Mouse (Mus musculus) CH12.LX (cell line): ENCODE results near the gene Rps2. TPM values are rescaled to one million over a fixed set of nuclear protein-coding genes. Genes with fewer than 3 reads are reported as not detected.

Experiments used
- DNase-seq: peaks from one replicate; pipeline ENCODE4 v3.0.0-alpha.2; 2013; ENCODE audit errors: extremely low read depth
- H3K27ac ChIP-seq: 2 replicates; pipeline ENCODE4 v1.5.1; 2012; ENCODE audit warnings: low read depth, mild to moderate bottlenecking, control low read depth, moderate library complexity; ENCODE audit not compliant: insufficient read depth
- H3K27me3 ChIP-seq: replicated peaks from 2 replicates; pipeline ENCODE3; 2012; ENCODE audit warnings: inconsistent platforms
- H3K36me3 ChIP-seq, 2 experiments: replicated peaks in 1 of 2; 2 replicates each; pipeline versions ENCODE3 to v1.6.1; 2012; ENCODE audit warnings: inconsistent platforms in 1 of 2, low read length in 1 of 2, mild to moderate bottlenecking in 1 of 2, mixed read lengths in 1 of 2, moderate library complexity in 1 of 2; ENCODE audit not compliant: control insufficient read depth in 1 of 2, insufficient read depth in 1 of 2
- H3K4me1 ChIP-seq, 2 experiments: 2 replicates each; pipeline ENCODE4 v1.6.1; 2012; ENCODE audit warnings: inconsistent platforms in 1 of 2, moderate library complexity in 1 of 2; ENCODE audit not compliant: insufficient read depth in 2 of 2, control insufficient read depth in 1 of 2
- H3K4me2 ChIP-seq: 2 replicates; pipeline ENCODE4 v1.6.1; 2012; ENCODE audit warnings: low read depth, mild to moderate bottlenecking, control low read depth; ENCODE audit not compliant: poor library complexity, insufficient read depth, severe bottlenecking
- H3K4me3 ChIP-seq, 3 experiments: fragments of 150-350 bp in 1 of 3; sonication (generic) in 1 of 3; replicated peaks in 1 of 3; 2 replicates each; pipeline versions ENCODE3 to v1.5.1; 2011 to 2012; ENCODE audit warnings: low read depth in 2 of 3, low read length in 2 of 3, mild to moderate bottlenecking in 2 of 3, moderate library complexity in 2 of 3, control low read depth in 1 of 3, improper control_type of control experiment in 1 of 3, inconsistent platforms in 1 of 3, mixed read lengths in 1 of 3; ENCODE audit not compliant: poor library complexity in 1 of 3
- H3K79me2 ChIP-seq: replicated peaks from 2 replicates; pipeline ENCODE4 v1.6.1; 2012; ENCODE audit warnings: mild to moderate bottlenecking, moderate library complexity; ENCODE audit not compliant: control insufficient read depth, poor library complexity, insufficient read depth, severe bottlenecking; ENCODE audit errors: extremely low read depth
- H3K9ac ChIP-seq: 2 replicates; pipeline ENCODE4 v1.6.1; 2012; ENCODE audit warnings: low read depth, mild to moderate bottlenecking, control low read depth, moderate library complexity; ENCODE audit not compliant: insufficient read depth
- H3K9me3 ChIP-seq: replicated peaks from 2 replicates; pipeline ENCODE3; 2012; ENCODE audit warnings: low read length, inconsistent platforms, mixed read lengths
- BHLHE40 ChIP-seq: IDR thresholded peaks from 2 replicates; pipeline ENCODE4 v1.6.1; 2011; ENCODE audit warnings: mild to moderate bottlenecking, low read depth, low read length, improper control_type of control experiment
- CHD1 ChIP-seq: IDR thresholded peaks from 2 replicates; pipeline ENCODE4 v1.6.1; 2012; ENCODE audit warnings: low read depth, low read length, improper control_type of control experiment, inconsistent platforms
- CHD2 ChIP-seq: IDR thresholded peaks from 2 replicates; pipeline ENCODE4 v1.6.1; 2011; ENCODE audit warnings: low read length, improper control_type of control experiment
- ELF1 ChIP-seq: IDR thresholded peaks from 2 replicates; pipeline ENCODE4 v1.6.1; 2014; ENCODE audit warnings: low read depth, mild to moderate bottlenecking, inconsistent platforms, low read length, improper control_type of control experiment
- ETS1 ChIP-seq: conservative IDR thresholded peaks from 2 replicates; pipeline ENCODE4 v1.6.1; 2012; ENCODE audit warnings: low read depth, mild to moderate bottlenecking, inconsistent platforms, low read length, improper control_type of control experiment, moderate library complexity
- HCFC1 ChIP-seq: IDR thresholded peaks from 2 replicates; pipeline ENCODE4 v1.6.1; 2012; ENCODE audit warnings: low read depth, mild to moderate bottlenecking, inconsistent platforms, low read length, improper control_type of control experiment
- JUND ChIP-seq: conservative IDR thresholded peaks from 2 replicates; pipeline ENCODE4 v1.6.1; 2011; ENCODE audit warnings: low read depth, low read length, improper control_type of control experiment
- KAT2A ChIP-seq: IDR thresholded peaks from 2 replicates; pipeline ENCODE4 v1.6.1; 2012; ENCODE audit warnings: low read length, improper control_type of control experiment, inconsistent platforms; ENCODE audit not compliant: insufficient replicate concordance
- MAX ChIP-seq: IDR thresholded peaks from 2 replicates; pipeline ENCODE4 v1.6.1; 2011; ENCODE audit warnings: low read length, improper control_type of control experiment
- MXI1 ChIP-seq: IDR thresholded peaks from 2 replicates; pipeline ENCODE4 v1.6.1; 2011; ENCODE audit warnings: mild to moderate bottlenecking, low read depth, low read length, improper control_type of control experiment
- NELFE ChIP-seq: IDR thresholded peaks from 2 replicates; pipeline ENCODE4 v1.6.1; 2011; ENCODE audit warnings: low read depth, low read length, improper control_type of control experiment
- POLR2AphosphoS2 ChIP-seq: IDR thresholded peaks from 2 replicates; pipeline ENCODE4 v1.6.1; 2011; ENCODE audit warnings: low read depth, low read length, improper control_type of control experiment
- RAD21 ChIP-seq: IDR thresholded peaks from 2 replicates; pipeline ENCODE4 v1.6.1; 2011; ENCODE audit warnings: low read depth, mild to moderate bottlenecking, low read length, improper control_type of control experiment, moderate library complexity
- SIN3A ChIP-seq: IDR thresholded peaks from 2 replicates; pipeline ENCODE4 v1.6.1; 2012; ENCODE audit warnings: low read length, improper control_type of control experiment, inconsistent platforms
- SMC3 ChIP-seq: IDR thresholded peaks from 2 replicates; pipeline ENCODE4 v1.6.1; 2011; ENCODE audit warnings: low read depth, low read length, improper control_type of control experiment
- TBP ChIP-seq: conservative IDR thresholded peaks from 2 replicates; pipeline ENCODE4 v1.6.1; 2011; ENCODE audit warnings: low read depth, low read length, improper control_type of control experiment
- TCF12 ChIP-seq: IDR thresholded peaks from 2 replicates; pipeline ENCODE4 v1.6.1; 2014; ENCODE audit warnings: low read depth, mild to moderate bottlenecking, inconsistent platforms, low read length, improper control_type of control experiment
- UBTF ChIP-seq: IDR thresholded peaks from 2 replicates; pipeline ENCODE4 v1.6.1; 2012; ENCODE audit warnings: low read depth, mild to moderate bottlenecking, inconsistent platforms, low read length, improper control_type of control experiment, moderate library complexity
- USF1 ChIP-seq: IDR thresholded peaks from 2 replicates; pipeline ENCODE4 v1.6.1; 2014; ENCODE audit warnings: low read depth, mild to moderate bottlenecking, inconsistent platforms, low read length, improper control_type of control experiment
- ZMIZ1 ChIP-seq: IDR thresholded peaks from 2 replicates; pipeline ENCODE4 v1.6.1; 2012; ENCODE audit warnings: low read depth, mild to moderate bottlenecking, inconsistent platforms, low read length, improper control_type of control experiment
- ZNF384 ChIP-seq: IDR thresholded peaks from 2 replicates; pipeline ENCODE4 v1.6.1; 2012; ENCODE audit warnings: low read depth, low read length, improper control_type of control experiment, inconsistent platforms
- dilution Hi-C: fragments of 300-500 bp; cut with MboI; formaldehyde crosslinking; loops from 2 replicates; pipeline ENCODE4 v1.14.3; 2020; ENCODE audit warnings: low sequenced_read_pairs; ENCODE audit not compliant: extremely low pct_unique_long_range_greater_than_20kb, extremely low pct_ligation_motif_present
- in situ Hi-C: fragments of 300-500 bp; cut with MboI; formaldehyde crosslinking; loops from 3 replicates; pipeline ENCODE4 v1.14.3; 2019; ENCODE audit warnings: low sequenced_read_pairs, low pct_ligation_motif_present, low pct_unique_long_range_greater_than_20kb, mixed read lengths
- polyA plus RNA-seq: library from polyadenylated mRNA; unstranded; fragments of >175 nt; gene quantifications from 2 replicates; pipeline ENCODE4 v1.2.1, GENCODE M21; 2012; ENCODE audit warnings: low read depth; ENCODE audit not compliant: insufficient read length
- total RNA-seq, 2 experiments: library from RNA; depleted of rRNA; stranded (reverse); fragments of 300-350 nt in 1 of 2; fragments of >200 nt in 1 of 2; gene quantifications; 2 replicates each; pipeline ENCODE4 v1.2.3; 2012 to 2014

Gene Rps2
- total and polyA plus RNA-seq, 3 experiments, result 2,057 to 6,050 (median 5,410) TPM

DNA sequence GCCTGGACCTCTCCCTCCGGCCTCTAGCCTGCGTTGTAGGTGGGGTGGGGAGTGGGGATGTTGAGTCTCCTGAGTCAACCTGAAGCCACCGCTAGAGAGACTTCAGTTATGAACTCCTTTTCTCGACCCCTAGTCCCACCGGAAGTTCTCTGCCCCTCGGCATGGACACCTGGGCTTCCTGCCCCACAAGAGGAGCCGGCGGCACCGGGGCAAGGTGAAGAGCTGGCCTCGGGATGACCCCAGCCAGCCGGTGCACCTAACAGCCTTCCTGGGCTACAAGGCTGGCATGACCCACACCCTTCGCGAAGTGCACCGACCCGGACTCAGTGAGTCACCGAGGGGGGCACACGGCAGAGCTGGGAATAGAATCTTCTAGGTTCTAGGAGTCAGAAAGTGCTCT, 10.3 kb downstream of the Rps2 start (continued):
- TF ChIP-seq HCFC1 (no peak), TCF12 (no peak)

DNA sequence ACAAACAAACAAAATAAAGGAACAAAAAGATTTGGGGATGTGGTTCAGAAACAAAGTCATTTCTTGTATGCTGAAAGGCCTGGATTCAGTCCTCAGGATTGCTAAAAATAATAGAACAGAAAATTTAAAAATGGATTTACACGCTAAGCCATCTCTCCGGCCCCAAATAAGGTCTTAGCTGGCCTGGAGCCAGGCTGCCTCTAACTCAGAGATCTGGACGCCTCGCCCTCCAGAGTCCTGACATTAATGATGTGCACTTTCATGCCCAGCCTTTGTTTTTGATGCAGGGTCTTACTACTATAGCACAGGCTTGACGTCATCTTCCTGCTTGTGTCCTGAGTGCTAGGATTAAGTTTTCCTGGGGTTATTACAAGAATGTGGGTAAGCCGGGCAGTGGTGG, 11.2 kb downstream of the Rps2 start:
- H3K79me2 ChIP-seq, result 0 out of 2 replicates have a peak, but pooled peaks cover under 1% of the 10 kb centered on the region
- peaks cover 0 to 24% of the 10 kb centered on the region in 2 experiments; a peak in 2 of 4 replicates for H3K4me1 ChIP-seq
- no peak overlapping the region for H3K4me3 ChIP-seq
- TF ChIP-seq ZMIZ1 (no peak), ETS1 (no peak), ZNF384 (no peak), MXI1 (no peak), NELFE (no peak), SIN3A (no peak), CHD1 (no peak), ELF1 (no peak), JUND (no peak), USF1 (no peak)
- no peak for DNase-seq
- H3K27me3 ChIP-seq, result no peaks in the 10 kb centered on the region
- H3K4me2 ChIP-seq, result no peak overlapping the region
- no peak overlapping the region for H3K9ac ChIP-seq
- no peaks in the 10 kb centered on the region for H3K9me3 ChIP-seq
- in situ Hi-C loops, result no loop called here
- H3K27ac ChIP-seq, result no peak overlapping the region
- dilution Hi-C loops, result no loop called here
- peaks cover 0 to 7% of the 10 kb centered on the region in 2 experiments for H3K36me3 ChIP-seq

DNA sequence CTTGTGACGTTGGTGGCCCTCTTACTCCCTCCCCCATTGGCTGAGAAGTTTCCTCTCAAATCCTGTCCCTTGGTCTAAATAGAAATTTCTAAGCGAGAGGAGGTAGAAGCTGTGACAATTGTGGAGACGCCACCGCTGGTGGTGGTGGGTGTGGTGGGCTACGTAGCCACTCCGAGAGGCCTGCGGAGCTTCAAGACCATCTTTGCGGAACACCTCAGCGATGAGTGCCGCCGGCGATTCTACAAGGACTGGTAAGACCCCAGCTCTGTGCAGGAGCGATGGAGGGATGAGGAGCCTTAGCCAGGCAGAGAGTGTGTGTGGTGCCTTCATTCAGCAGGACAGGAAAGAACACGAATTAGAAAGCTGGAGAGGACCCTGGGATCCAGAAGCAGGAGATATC, 12.9 kb downstream of the Rps2 start:
- no peak overlapping the region for H3K4me3 ChIP-seq
- in situ Hi-C loops, result no loop called here
- no peak overlapping the region for H3K4me2 ChIP-seq
- peaks cover 4 to 28% of the 10 kb centered on the region in 2 experiments; a peak in 3 of 4 replicates for H3K4me1 ChIP-seq
- TF ChIP-seq POLR2AphosphoS2 (no peak), SMC3 (no peak), ZNF384 (no peak), MXI1 (no peak), CHD2 (no peak), USF1 (no peak), KAT2A (no peak), RAD21 (no peak), TBP (no peak), UBTF (no peak), HCFC1 (no peak), BHLHE40 (no peak), MAX (no peak)
- H3K79me2 ChIP-seq, result no peaks in the 10 kb centered on the region
- dilution Hi-C loops, result no loop called here
- no peak overlapping the region for H3K9ac ChIP-seq
- no peaks in the 10 kb centered on the region for H3K27me3 ChIP-seq
- H3K36me3 ChIP-seq, result peaks cover 0 to 7% of the 10 kb centered on the region in 2 experiments
- DNase-seq, result no peak
- no peaks in the 10 kb centered on the region for H3K9me3 ChIP-seq
- H3K27ac ChIP-seq, result no peak overlapping the region
